Mouse (Mus musculus): Measurements from ENCODE around the gene Snrpg.

DNA sequence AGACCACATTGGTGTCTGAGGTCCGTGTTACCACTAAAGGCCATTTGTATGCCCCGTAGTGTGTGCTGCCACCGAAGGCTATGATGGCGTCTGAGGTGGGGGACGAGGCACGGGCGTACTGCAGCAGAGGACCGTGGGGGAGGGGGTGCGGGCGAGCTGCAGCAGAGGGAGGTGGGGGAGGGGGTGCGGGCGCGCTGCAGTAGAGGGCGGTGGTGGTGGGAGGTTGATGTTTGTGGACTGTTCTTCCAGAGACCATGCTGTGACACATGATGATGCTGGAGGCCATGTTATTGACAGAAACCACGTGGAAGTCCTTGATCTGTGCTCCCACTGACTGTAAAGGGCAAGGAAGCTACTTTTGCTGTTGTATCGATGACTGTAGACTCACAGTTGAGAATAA lies 12.3 kb downstream of the Snrpg start:
- TF ChIP-seq CTCF (IDR thresholded peaks at IDR 0.05; ENCODE audit: low read depth, low read length): no peak
- TF ChIP-seq POLR2A (IDR thresholded peaks at IDR 0.05; ENCODE audit: insufficient read depth, low read length): no peak

Measured in ES-Bruce4 (cell line).